Mouse (Mus musculus) forebrain, embryonic 12.5 days (tissue): ENCODE results near the gene Fam193a. TPM values are rescaled to one million over a fixed set of nuclear protein-coding genes. Genes with fewer than 3 reads are reported as not detected.

ENCODE experiments used
- ATAC-seq: fragments of 200-750 bp; cut with Nextera tagmentation; 2 replicates; pipeline ENCODE4 v1.8.0; 2017; ENCODE audit warnings: moderate TSS enrichment; ENCODE audit not compliant: low FRiP score
- H3K27ac ChIP-seq: fragments of 300-500 bp; sonication (generic); 2 replicates; pipeline ENCODE4 v1.5.1; 2016; ENCODE audit warnings: mild to moderate bottlenecking
- H3K27me3 ChIP-seq: fragments of 300-500 bp; sonication (generic); 2 replicates; pipeline ENCODE4 v1.6.1; 2016; ENCODE audit warnings: mild to moderate bottlenecking
- H3K36me3 ChIP-seq: fragments of 300-500 bp; sonication (generic); replicated peaks from 2 replicates; pipeline ENCODE4 v1.6.1; 2016; ENCODE audit warnings: mild to moderate bottlenecking
- H3K4me1 ChIP-seq: fragments of 300-500 bp; sonication (generic); 2 replicates; pipeline ENCODE4 v1.6.1; 2016
- H3K4me2 ChIP-seq: fragments of 300-500 bp; sonication (generic); 2 replicates; pipeline ENCODE4 v1.6.1; 2016; ENCODE audit warnings: mild to moderate bottlenecking, moderate library complexity
- H3K4me3 ChIP-seq: fragments of 300-500 bp; sonication (generic); replicated peaks from 2 replicates; pipeline ENCODE4 v1.5.1; 2016; ENCODE audit warnings: mild to moderate bottlenecking
- H3K9ac ChIP-seq: fragments of 300-500 bp; sonication (generic); 2 replicates; pipeline ENCODE4 v1.6.1; 2016; ENCODE audit warnings: mild to moderate bottlenecking
- H3K9me3 ChIP-seq: fragments of 300-500 bp; sonication (generic); 2 replicates; pipeline ENCODE4 v1.6.1; 2016
- WGBS: fragments of 180-500 bp; shearing (Covaris S2); methylation state at CpG from one replicate; pipeline ENCODE4 v1.1.7; 2016; 5-methylcytosine and 5-hydroxymethylcytosine counted together
- polyA plus RNA-seq: library from polyadenylated mRNA; unstranded; fragments of >200 nt; fragmentation: Nextera tagmentation; extraction: Ambion mirVana; gene quantifications from 2 replicates; pipeline ENCODE4 v1.2.1, GENCODE M21; 2016

The Fam193a gene
- polyA plus RNA-seq = 17.8 and 19.9 TPM in 2 replicates

GRCm38 (mm10) chr5:34369341-34370021 is at the start of gene Fam193a:
Gene Fam193a (plus strand): TSS chr5:34369933.
- ATAC-seq = peak; percentile 100
- H3K27ac ChIP-seq = peak within 1 kb of the TSS; percentile 89
- WGBS = 0% methylated on average over 41 of the region's 64 CpGs
- H3K9ac ChIP-seq = peak within 1 kb of the TSS; percentile 94
- peak within 1 kb of the TSS; percentile 76 for H3K4me2 ChIP-seq
- H3K4me3 ChIP-seq = peak within 1 kb of the TSS; percentile 96
- no peaks in the 10 kb centered on the region for H3K9me3 ChIP-seq
- H3K27me3 ChIP-seq = no peaks in the 10 kb centered on the region
- peaks cover 7% of the 10 kb centered on the region for H3K36me3 ChIP-seq
- peaks cover 21% of the 10 kb centered on the region for H3K4me1 ChIP-seq

- no peak for ATAC-seq
- H3K27me3 ChIP-seq = no peaks in the 10 kb centered on the region
- no peak overlapping the region for H3K27ac ChIP-seq
- H3K9me3 ChIP-seq = no peaks in the 10 kb centered on the region
- no peak overlapping the region for H3K4me3 ChIP-seq
- no peak overlapping the region for H3K4me2 ChIP-seq
- 86% methylated on average over 4 of the region's 4 CpGs for WGBS
- no peaks in the 10 kb centered on the region for H3K36me3 ChIP-seq
- H3K9ac ChIP-seq = no peak overlapping the region
- H3K4me1 ChIP-seq = peaks cover 4% of the 10 kb centered on the region
Observed at GRCm38 (mm10) chr5:34321236-34321635, 48.5 kb upstream of the Fam193a start.

GRCm38 (mm10) chr5:34325286-34325685 is 44.4 kb upstream of the Fam193a start:
- Histone ChIP-seq H3K9me3 (no peaks in the 10 kb centered on the region), H3K4me3 (no peak overlapping the region), H3K27me3 (no peaks in the 10 kb centered on the region), H3K27ac (no peak overlapping the region), H3K9ac (no peak overlapping the region), H3K4me2 (no peak overlapping the region), H3K36me3 (no peaks in the 10 kb centered on the region), H3K4me1 (peaks cover 14% of the 10 kb centered on the region)
- no peak for ATAC-seq

- Histone ChIP-seq H3K27me3 (no peaks in the 10 kb centered on the region), H3K9me3 (no peaks in the 10 kb centered on the region), H3K4me3 (no peak overlapping the region), H3K9ac (no peak overlapping the region), H3K36me3 (no peaks in the 10 kb centered on the region), H3K4me2 (no peak overlapping the region; the same call in 1 of the 2 replicates), H3K27ac (no peak overlapping the region), H3K4me1 (peaks cover 14% of the 10 kb centered on the region)
- 23% methylated on average over 4 of the region's 4 CpGs for WGBS
- ATAC-seq = no peak
Observed at GRCm38 (mm10) chr5:34326249-34326691, 43.5 kb upstream of the Fam193a start.

- no peak overlapping the region for H3K27ac ChIP-seq
Observed at GRCm38 (mm10) chr5:34326875-34327576, 42.7 kb upstream of the Fam193a start.

GRCm38 (mm10) chr5:34330136-34330535 is 39.6 kb upstream of the Fam193a start:
- Histone ChIP-seq H3K27ac (no peak overlapping the region), H3K36me3 (no peaks in the 10 kb centered on the region), H3K4me1 (peaks cover 14% of the 10 kb centered on the region), H3K27me3 (no peaks in the 10 kb centered on the region), H3K4me3 (no peak overlapping the region), H3K9ac (no peak overlapping the region), H3K4me2 (no peak overlapping the region), H3K9me3 (no peaks in the 10 kb centered on the region)
- WGBS = 94% methylated on average over 2 of the region's 2 CpGs
- no peak for ATAC-seq

More at GRCm38 (mm10) chr5:34326875-34327576, 42.7 kb upstream of the Fam193a start:
- no peak overlapping the region; the same call in 1 of the 2 replicates for H3K9ac ChIP-seq
- H3K4me3 ChIP-seq = peak overlapping the region; percentile 29
- peak overlapping the region; percentile 53 for H3K4me2 ChIP-seq
- no peaks in the 10 kb centered on the region for H3K9me3 ChIP-seq
- no peaks in the 10 kb centered on the region for H3K27me3 ChIP-seq
- 15% methylated on average over 31 of the region's 31 CpGs for WGBS
- peak; percentile 49 for ATAC-seq
- H3K36me3 ChIP-seq = no peaks in the 10 kb centered on the region
- H3K4me1 ChIP-seq = peaks cover 14% of the 10 kb centered on the region

- Histone ChIP-seq H3K9me3 (no peaks in the 10 kb centered on the region), H3K4me1 (peaks cover 20% of the 10 kb centered on the region), H3K9ac (no peak overlapping the region), H3K36me3 (0 out of 2 replicates have a peak, but pooled peaks cover 3% of the 10 kb centered on the region), H3K27me3 (no peaks in the 10 kb centered on the region), H3K4me3 (no peak overlapping the region), H3K27ac (no peak overlapping the region), H3K4me2 (no peak overlapping the region)
- WGBS = 89% methylated on average over 1 of the region's 1 CpGs
- ATAC-seq = no peak
Observed at GRCm38 (mm10) chr5:34334081-34334480, 35.7 kb upstream of the Fam193a start.

GRCm38 (mm10) chr5:34335539-34336096 is 34.1 kb upstream of the Fam193a start:
- H3K27me3 ChIP-seq = no peaks in the 10 kb centered on the region
- peak overlapping the region; percentile 91 for H3K9ac ChIP-seq
- peak overlapping the region; percentile 84 for H3K4me2 ChIP-seq
- H3K36me3 ChIP-seq = 0 out of 2 replicates have a peak, but pooled peaks cover 4% of the 10 kb centered on the region
- ATAC-seq = peak; percentile 76
- H3K4me3 ChIP-seq = peak overlapping the region; percentile 97
- peak overlapping the region; percentile 97 for H3K27ac ChIP-seq
- peaks cover 20% of the 10 kb centered on the region for H3K4me1 ChIP-seq
- 3% methylated on average over 21 of the region's 21 CpGs for WGBS
- no peaks in the 10 kb centered on the region for H3K9me3 ChIP-seq

- peak within 1 kb of the TSS; percentile 98 for H3K9ac ChIP-seq
- peak within 1 kb of the TSS; percentile 88 for H3K4me2 ChIP-seq
- H3K27me3 ChIP-seq = no peaks in the 10 kb centered on the region
- peaks cover 20% of the 10 kb centered on the region for H3K4me1 ChIP-seq
- H3K27ac ChIP-seq = peak within 1 kb of the TSS; percentile 97
- 0 out of 2 replicates have a peak, but pooled peaks cover 4% of the 10 kb centered on the region for H3K36me3 ChIP-seq
- WGBS = under 1% methylated on average over 67 of the region's 67 CpGs
- peak within 1 kb of the TSS; percentile 97 for H3K4me3 ChIP-seq
- H3K9me3 ChIP-seq = no peaks in the 10 kb centered on the region
- peak; percentile 97 for ATAC-seq
Observed at GRCm38 (mm10) chr5:34336097-34336774, 33.5 kb upstream of the Fam193a start, which contains the start of gene Rnf4. Gene Rnf4 (plus strand): TSS chr5:34336289.

- Histone ChIP-seq H3K27ac (peak overlapping the region; percentile 97), H3K9me3 (no peaks in the 10 kb centered on the region), H3K4me1 (peaks cover 20% of the 10 kb centered on the region), H3K9ac (peak overlapping the region; percentile 98), H3K27me3 (no peaks in the 10 kb centered on the region), H3K36me3 (0 out of 2 replicates have a peak, but pooled peaks cover 4% of the 10 kb centered on the region), H3K4me2 (peak overlapping the region; percentile 88), H3K4me3 (peak overlapping the region; percentile 97)
- peak; percentile 42 for ATAC-seq
- under 1% methylated on average over 42 of the region's 42 CpGs for WGBS
Observed at GRCm38 (mm10) chr5:34336775-34337450, 32.8 kb upstream of the Fam193a start.

GRCm38 (mm10) chr5:34340246-34340645 is 29.5 kb upstream of the Fam193a start:
- Histone ChIP-seq H3K27me3 (no peaks in the 10 kb centered on the region), H3K9me3 (no peaks in the 10 kb centered on the region), H3K9ac (no peak overlapping the region), H3K4me3 (no peak overlapping the region), H3K4me2 (no peak overlapping the region), H3K36me3 (peaks cover 28% of the 10 kb centered on the region), H3K4me1 (peaks cover 18% of the 10 kb centered on the region), H3K27ac (no peak overlapping the region)
- ATAC-seq = no peak
- WGBS = 93% methylated on average over 6 of the region's 6 CpGs
